ENCODE assay signal across 12 mouse cellular contexts in genomic region chr7:44427666-44428065, GRCm38 (mm10). TPM values are rescaled to one million over a fixed set of nuclear protein-coding genes. Genes with fewer than 3 reads are reported as not detected.
DNase-seq lines count a peak whose midpoint lies in the region; ATAC-seq and TF ChIP-seq lines count a peak whose summit lies in the region.
"Had no signal": no experiment of that assay in that cellular context is flagged by ENCODE, and none has a peak within 500 bp of the region (broad histone marks: within the 10 kb centered on the region; RNA-seq: fewer than 3 reads in every experiment).

No protein-coding gene starts in this region.

- intact Hi-C loops in heart, postnatal 10 days (cut with DNase I), result no loop called here

- H3K4me1 ChIP-seq in heart, embryonic 13.5 days, result peaks cover 14% of the 10 kb centered on the region
- peaks cover 15% of the 10 kb centered on the region; the same call in 1 of the 2 replicates for H3K4me1 ChIP-seq in forebrain, postnatal 0 days (ENCODE audit: insufficient read depth)
- H3K4me1 ChIP-seq in midbrain, embryonic 11.5 days (ENCODE audit: control insufficient read depth, insufficient read depth, low read length), result peaks cover 33% of the 10 kb centered on the region

- H3K4me3 ChIP-seq in heart, embryonic 13.5 days, result peak overlapping the region; percentile 57; the same call in 1 of the 2 replicates
- H3K4me3 ChIP-seq in forebrain, postnatal 0 days (ENCODE audit: low read depth, low read length), result peak overlapping the region; percentile 75
- H3K4me3 ChIP-seq in midbrain, embryonic 11.5 days (ENCODE audit: low read depth, low read length), result no peak overlapping the region
- H3K4me3 ChIP-seq: liver, embryonic 12.5 days; myocyte had no signal

- no peak for TF ChIP-seq CTCF in forebrain, postnatal 0 days (IDR thresholded peaks at IDR 0.05; ENCODE audit: low read depth)

- H3K9me3 ChIP-seq in heart, embryonic 13.5 days, result no peaks in the 10 kb centered on the region
- H3K9me3 ChIP-seq in forebrain, postnatal 0 days (ENCODE audit: low read length), result no peaks in the 10 kb centered on the region
- no peaks in the 10 kb centered on the region for H3K9me3 ChIP-seq in midbrain, embryonic 11.5 days (ENCODE audit: control insufficient read depth, low read length)
- H3K9me3 ChIP-seq: liver, embryonic 12.5 days had no signal

- H3K27ac ChIP-seq in heart, embryonic 13.5 days (replicated peaks), result no peak overlapping the region
- H3K27ac ChIP-seq in forebrain, postnatal 0 days (ENCODE audit: low read depth, low read length), result peak overlapping the region; percentile 97
- peak overlapping the region; percentile 7; the same call in 1 of the 2 replicates for H3K27ac ChIP-seq in midbrain, embryonic 11.5 days (ENCODE audit: low read depth, low read length)
- H3K27ac ChIP-seq: liver, embryonic 12.5 days had no signal

- H3K36me3 ChIP-seq in heart, embryonic 13.5 days, result no peaks in the 10 kb centered on the region
- H3K36me3 ChIP-seq in forebrain, postnatal 0 days (ENCODE audit: insufficient read depth), result no peaks in the 10 kb centered on the region
- H3K36me3 ChIP-seq in midbrain, embryonic 11.5 days (ENCODE audit: control insufficient read depth, insufficient read depth, low read length), result no peaks in the 10 kb centered on the region
- H3K36me3 ChIP-seq: liver, embryonic 12.5 days had no signal

- DNase-seq in heart, postnatal 10 days, result no peak
- peak; percentile 66 for DNase-seq in cerebellum, adult 9-11 months
- DNase-seq in forebrain, postnatal 0 days, result no peak
- no peak for DNase-seq in midbrain, embryonic 11.5 days (ENCODE audit: low spot score, missing footprints)
- no peak for DNase-seq in ovary, adult 18-20 months (ENCODE audit: low spot score)
- no peak for DNase-seq in layer of hippocampus, adult 9-11 months
- DNase-seq in yolk sac, embryonic 10.5 days (ENCODE audit: low spot score), result no peak
- DNase-seq: kidney, adult 9 months had no signal

- no peak overlapping the region for H3K9ac ChIP-seq in heart, embryonic 13.5 days
- peak overlapping the region; percentile 50 for H3K9ac ChIP-seq in forebrain, postnatal 0 days
- peak overlapping the region; percentile 55 for H3K9ac ChIP-seq in midbrain, embryonic 11.5 days (ENCODE audit: low read length)
- H3K9ac ChIP-seq: liver, embryonic 12.5 days had no signal

- H3K4me2 ChIP-seq in heart, embryonic 13.5 days, result peak overlapping the region; percentile 79
- H3K4me2 ChIP-seq in forebrain, postnatal 0 days (ENCODE audit: low read depth), result peak overlapping the region; percentile 91
- H3K4me2 ChIP-seq in midbrain, embryonic 11.5 days, result peak overlapping the region; percentile 40

- ATAC-seq in heart, embryonic 13.5 days (ENCODE audit: extremely low read depth, insufficient number of reproducible peaks, low FRiP score, low TSS enrichment), result no peak
- ATAC-seq in forebrain, postnatal 0 days, result no peak; the same call in 1 of the 2 replicates
- ATAC-seq in midbrain, embryonic 11.5 days (ENCODE audit: low FRiP score), result peak; percentile 1; the same call in 1 of the 2 replicates
- ATAC-seq: liver, embryonic 12.5 days had no signal

- peaks cover 74% of the 10 kb centered on the region for H3K27me3 ChIP-seq in heart, embryonic 13.5 days (replicated peaks)
- no peaks in the 10 kb centered on the region for H3K27me3 ChIP-seq in forebrain, postnatal 0 days (ENCODE audit: insufficient read depth, low read length)
- H3K27me3 ChIP-seq in midbrain, embryonic 11.5 days (ENCODE audit: control insufficient read depth, insufficient read depth, low read length), result no peaks in the 10 kb centered on the region

- WGBS in heart, embryonic 13.5 days, result 12% methylated on average over 8 of the region's 8 CpGs
- WGBS in forebrain, postnatal 0 days, result 8% methylated on average over 8 of the region's 8 CpGs
- WGBS in midbrain, embryonic 11.5 days, result 10% methylated on average over 8 of the region's 8 CpGs

RNA-seq across cellular contexts. Expression of gene Lrrc4b, which starts 1.2 kb away (rescaled TPM):
- polyA plus RNA-seq in heart, embryonic 13.5 days (2015; fragmentation: Nextera tagmentation; extraction: Ambion mirVana), result 1.6 and 1.7 TPM in 2 replicates
- 10 to 100 TPM; 28.3 to 39.0 TPM for total RNA-seq in heart, postnatal 10 days (2021)
- total RNA-seq in forebrain, postnatal 0 days (2014; rRNA removed), result 347 and 391 TPM in 2 replicates
- polyA plus RNA-seq in forebrain, postnatal 0 days (2015; fragmentation: Nextera tagmentation; extraction: Ambion mirVana), result 19.5 and 22.2 TPM in 2 replicates
- polyA plus RNA-seq in midbrain, embryonic 11.5 days (2014; fragmentation: Nextera tagmentation; extraction: Ambion mirVana), result 9.2 and 10.3 TPM in 2 replicates
- polyA plus RNA-seq: liver, embryonic 12.5 days; myocyte had no signal

RNA-seq across cellular contexts. Expression of gene Aspdh, which starts 37.5 kb away (rescaled TPM):
- 0.70 and 1.4 TPM in 2 replicates for polyA plus RNA-seq in heart, embryonic 13.5 days (2015; fragmentation: Nextera tagmentation; extraction: Ambion mirVana)
- total RNA-seq in heart, postnatal 10 days (2021), result under 1 TPM; 0.79 to 0.93 TPM
- total RNA-seq in forebrain, postnatal 0 days (2014; rRNA removed), result 4.4 and 20.3 TPM in 2 replicates
- polyA plus RNA-seq in forebrain, postnatal 0 days (2015; fragmentation: Nextera tagmentation; extraction: Ambion mirVana), result 1.6 and 2.2 TPM in 2 replicates
- polyA plus RNA-seq in midbrain, embryonic 11.5 days (2014; fragmentation: Nextera tagmentation; extraction: Ambion mirVana), result 1.8 and 2.9 TPM in 2 replicates
- total RNA-seq: gastrocnemius, adult 18-20 months had no signal
- polyA plus RNA-seq: myocyte had no signal

RNA-seq across cellular contexts. Expression of gene Josd2, which starts 40.1 kb away (rescaled TPM):
- polyA plus RNA-seq in heart, embryonic 13.5 days (2015; fragmentation: Nextera tagmentation; extraction: Ambion mirVana), result 138 and 158 TPM in 2 replicates
- 10 to 100 TPM; 70.3 to 79.0 TPM for total RNA-seq in heart, postnatal 10 days (2021)
- total RNA-seq in forebrain, postnatal 0 days (2014; rRNA removed), result 27.6 and 39.3 TPM in 2 replicates
- 28.6 and 31.7 TPM in 2 replicates for polyA plus RNA-seq in forebrain, postnatal 0 days (2015; fragmentation: Nextera tagmentation; extraction: Ambion mirVana)
- polyA plus RNA-seq in midbrain, embryonic 11.5 days (2014; fragmentation: Nextera tagmentation; extraction: Ambion mirVana), result 49.4 and 55.8 TPM in 2 replicates

RNA-seq across cellular contexts. Expression of gene 1700008O03Rik, which starts 42.0 kb away (rescaled TPM):
- 0.35 and 0.45 TPM in 2 replicates for polyA plus RNA-seq in heart, embryonic 13.5 days (2015; fragmentation: Nextera tagmentation; extraction: Ambion mirVana)
- total RNA-seq in heart, postnatal 10 days (2021), result under 1 TPM in 1 of 2 experiments, not detected in 1; 0.40 TPM
- 1.3 and 7.3 TPM in 2 replicates for total RNA-seq in forebrain, postnatal 0 days (2014; rRNA removed)
- polyA plus RNA-seq in forebrain, postnatal 0 days (2015; fragmentation: Nextera tagmentation; extraction: Ambion mirVana), result 2.7 and 3.5 TPM in 2 replicates
- polyA plus RNA-seq in midbrain, embryonic 11.5 days (2014; fragmentation: Nextera tagmentation; extraction: Ambion mirVana), result 0.31 and 1.1 TPM in 2 replicates
- polyA plus RNA-seq: myocyte had no signal

RNA-seq across cellular contexts. Expression of gene Syt3, which starts 43.8 kb away (rescaled TPM):
- 0.53 and 0.62 TPM in 2 replicates for polyA plus RNA-seq in heart, embryonic 13.5 days (2015; fragmentation: Nextera tagmentation; extraction: Ambion mirVana)
- 1 to 10 TPM in 1 of 2 experiments, under 1 TPM in 1; 0.74 to 1.3 TPM for total RNA-seq in heart, postnatal 10 days (2021)
- total RNA-seq in forebrain, postnatal 0 days (2014; rRNA removed), result 48.2 and 77.2 TPM in 2 replicates
- polyA plus RNA-seq in forebrain, postnatal 0 days (2015; fragmentation: Nextera tagmentation; extraction: Ambion mirVana), result 43.9 and 55.0 TPM in 2 replicates
- 1.5 and 2.1 TPM in 2 replicates for polyA plus RNA-seq in midbrain, embryonic 11.5 days (2014; fragmentation: Nextera tagmentation; extraction: Ambion mirVana)
- polyA plus RNA-seq: myocyte had no signal

Comparison
In these comparisons a context has a peak if more than half of its experiments do, and no peak if none do; other contexts are left out.
1. H3K4me2 ChIP-seq: peak in every context shown above with its lines; median percentile 91 in forebrain, postnatal 0 days; 79 in heart, embryonic 13.5 days; 40 in midbrain, embryonic 11.5 days.